Mouse (Mus musculus): ENCODE measurements around the gene Gabrg1. TPM values are rescaled to one million over a fixed set of nuclear protein-coding genes. Genes with fewer than 3 reads are reported as not detected.

Gene Gabrg1
- not detected for total RNA-seq (2021)
- long read RNA-seq, experiment 1: 0 reads
- long read RNA-seq, experiment 2: 0 reads

- no peak for DNase-seq
- intact Hi-C loops (cut with DNase I): no loop called here
Measured at GRCm38 (mm10) chr5:70842192-70843095, at the start of gene Gabrg1. TSS of gene Gabrg1 (minus strand) at chr5:70842617.

GRCm38 (mm10) chr5:70884026-70884425, 41.6 kb upstream of the Gabrg1 start:
- intact Hi-C loops (cut with DNase I): no loop called here
- DNase-seq: no peak

DNA sequence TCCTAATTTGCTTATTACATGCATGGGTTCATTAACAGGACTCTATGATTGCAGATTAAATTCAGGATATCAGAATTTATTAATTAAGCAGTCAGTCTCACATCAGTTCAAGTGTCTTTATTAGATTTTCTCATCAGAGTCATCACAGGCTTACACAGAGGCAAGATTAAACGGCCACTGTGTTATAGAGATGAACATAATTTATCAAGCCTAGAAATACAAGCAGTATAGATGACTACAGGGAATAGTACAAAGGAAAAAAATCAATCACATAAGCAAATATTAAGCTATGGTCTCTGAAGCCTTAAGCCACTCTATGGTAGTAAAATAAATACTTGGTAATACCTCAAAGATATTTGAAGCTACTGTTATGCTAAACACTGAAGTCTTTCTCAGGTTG, 27.7 kb upstream of the Gabrg1 start:
- intact Hi-C loops (cut with DNase I): no loop called here
- no peak for DNase-seq

DNA sequence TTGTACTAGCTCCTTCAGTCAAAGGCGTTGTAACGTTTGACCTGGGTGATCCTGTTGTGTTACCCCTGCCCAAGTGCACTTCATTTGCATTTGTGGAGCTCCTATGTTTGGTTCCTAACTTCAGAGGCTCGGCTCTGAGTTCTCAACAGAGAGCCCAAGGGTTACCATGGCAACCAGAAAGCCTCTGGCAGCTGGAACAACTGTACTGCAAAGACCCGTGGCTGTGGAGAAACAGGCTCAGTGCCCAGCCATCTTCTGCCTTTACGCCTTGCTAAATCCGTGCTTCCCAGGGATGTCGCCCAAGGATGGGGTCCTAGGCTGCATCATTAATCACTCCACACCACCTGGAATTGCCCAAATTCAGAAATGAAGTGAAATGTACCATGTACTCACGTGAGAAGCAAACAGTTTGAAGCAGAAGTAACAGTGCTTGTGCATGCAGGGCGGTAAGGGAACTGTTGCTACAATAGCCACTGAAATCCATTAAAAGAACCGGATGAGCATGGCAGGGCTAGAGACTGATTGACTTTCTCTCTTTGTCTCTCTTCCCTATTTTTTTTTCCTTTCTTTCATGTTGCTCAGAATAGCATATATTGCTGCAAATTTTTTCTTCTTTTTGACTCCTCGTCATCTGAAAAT, 798 bp upstream of the Gabrg1 start:
- DNase-seq: no peak
- intact Hi-C loops (cut with DNase I): no loop called here

DNA sequence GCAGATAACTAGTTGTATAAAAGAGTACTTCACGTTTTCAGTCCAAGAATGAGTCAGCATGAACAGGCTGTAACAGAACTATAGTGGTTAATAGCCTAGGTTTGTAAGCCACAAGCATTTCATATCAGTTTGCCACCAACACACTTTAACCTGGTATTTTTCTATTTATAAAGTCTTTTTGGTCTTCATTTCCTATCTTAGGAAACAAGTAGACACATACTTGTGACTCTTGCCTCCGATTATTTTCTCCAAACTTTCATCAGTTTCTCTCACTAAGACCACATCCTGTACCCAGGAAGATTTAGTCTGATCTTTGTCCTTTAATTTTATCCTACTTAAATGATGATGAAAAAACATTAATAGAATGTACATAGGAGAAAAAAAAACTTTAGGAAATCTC, 23.7 kb downstream of the Gabrg1 start:
- intact Hi-C loops (cut with DNase I): no loop called here
- DNase-seq: no peak

- no peak for DNase-seq
Measured at GRCm38 (mm10) chr5:70736156-70736555, 106.3 kb downstream of the Gabrg1 start.

GRCm38 (mm10) chr5:70704361-70704760, 138.1 kb downstream of the Gabrg1 start:
- intact Hi-C loops (cut with DNase I): no loop called here
- no peak for DNase-seq

More at GRCm38 (mm10) chr5:70736156-70736555, 106.3 kb downstream of the Gabrg1 start:
- intact Hi-C loops (cut with DNase I): no loop called here
